Mouse (Mus musculus) heart, embryonic 16.5 days (tissue): ENCODE results near the gene Ddo. TPM values are rescaled to one million over a fixed set of nuclear protein-coding genes. Genes with fewer than 3 reads are reported as not detected.

Experiments used
- ATAC-seq: fragments of 200-750 bp; cut with Nextera tagmentation; replicated peaks from 2 replicates; pipeline ENCODE4 v1.8.0; 2017; ENCODE audit warnings: moderate number of reproducible peaks; ENCODE audit not compliant: insufficient read depth, low FRiP score; ENCODE audit errors: extremely low read depth
- H3K27ac ChIP-seq: fragments of 300-500 bp; sonication (generic); 2 replicates; pipeline ENCODE4 v1.5.1; 2014; ENCODE audit warnings: mild to moderate bottlenecking, low read length, control low read depth, moderate library complexity
- H3K27me3 ChIP-seq: fragments of 300-500 bp; sonication (generic); 2 replicates; pipeline ENCODE4 v1.6.1; 2014; ENCODE audit warnings: low read length, mixed read lengths; ENCODE audit not compliant: control insufficient read depth, insufficient read depth
- H3K36me3 ChIP-seq: fragments of 300-500 bp; sonication (generic); 2 replicates; pipeline ENCODE4 v1.6.1; 2014; ENCODE audit not compliant: control insufficient read depth, insufficient read depth
- H3K4me1 ChIP-seq: fragments of 300-500 bp; sonication (generic); 2 replicates; pipeline ENCODE4 v1.6.1; 2014; ENCODE audit warnings: low read length, mixed read lengths; ENCODE audit not compliant: control insufficient read depth, insufficient read depth
- H3K4me2 ChIP-seq: fragments of 300-500 bp; sonication (generic); 2 replicates; pipeline ENCODE4 v1.6.1; 2014; ENCODE audit warnings: low read depth, mild to moderate bottlenecking, control low read depth, low read length
- H3K4me3 ChIP-seq: fragments of 300-500 bp; sonication (generic); 2 replicates; pipeline ENCODE4 v1.5.1; 2014; ENCODE audit warnings: mild to moderate bottlenecking, control low read depth, low read length
- H3K9ac ChIP-seq: fragments of 300-500 bp; sonication (generic); 2 replicates; pipeline ENCODE4 v1.6.1; 2014; ENCODE audit warnings: low read length, control low read depth
- H3K9me3 ChIP-seq: fragments of 300-500 bp; sonication (generic); replicated peaks from 2 replicates; pipeline ENCODE4 v1.6.1; 2016; ENCODE audit warnings: low read length; ENCODE audit not compliant: control insufficient read depth
- WGBS: fragments of 180-500 bp; shearing (Covaris S2); extraction: QIAGEN DNeasy Blood & Tissue Kit; methylation state at CpG from one replicate; pipeline ENCODE4 v1.1.7; 2014; 5-methylcytosine and 5-hydroxymethylcytosine counted together
- polyA plus RNA-seq: library from polyadenylated mRNA; unstranded; fragments of >200 nt; fragmentation: Nextera tagmentation; extraction: Ambion mirVana; gene quantifications from 2 replicates; pipeline ENCODE4 v1.2.1, GENCODE M21; 2015

The Ddo gene
- polyA plus RNA-seq, 1 experiment from 2014 or later, result 27.3 TPM

- H3K27ac ChIP-seq, result no peak overlapping the region
- no peak overlapping the region for H3K4me2 ChIP-seq
- no peaks in the 10 kb centered on the region for H3K4me1 ChIP-seq
- H3K4me3 ChIP-seq, result no peak overlapping the region
- no peak for ATAC-seq
- H3K36me3 ChIP-seq, result peaks cover 3% of the 10 kb centered on the region
- H3K9me3 ChIP-seq, result no peaks in the 10 kb centered on the region
- no peaks in the 10 kb centered on the region for H3K27me3 ChIP-seq
- H3K9ac ChIP-seq, result no peak overlapping the region
- WGBS, result 64% methylated on average over 9 of the region's 9 CpGs
Observed at GRCm38 (mm10) chr10:40644456-40644855, 14.6 kb downstream of the Ddo start.

GRCm38 (mm10) chr10:40645346-40645745, 15.5 kb downstream of the Ddo start:
- Histone ChIP-seq H3K36me3 (peaks cover 3% of the 10 kb centered on the region), H3K27ac (no peak overlapping the region), H3K9ac (no peak overlapping the region), H3K9me3 (no peaks in the 10 kb centered on the region), H3K4me3 (no peak overlapping the region), H3K4me2 (no peak overlapping the region), H3K4me1 (no peaks in the 10 kb centered on the region), H3K27me3 (no peaks in the 10 kb centered on the region)
- 86% methylated on average over 1 of the region's 1 CpGs for WGBS
- no peak for ATAC-seq

DNA sequence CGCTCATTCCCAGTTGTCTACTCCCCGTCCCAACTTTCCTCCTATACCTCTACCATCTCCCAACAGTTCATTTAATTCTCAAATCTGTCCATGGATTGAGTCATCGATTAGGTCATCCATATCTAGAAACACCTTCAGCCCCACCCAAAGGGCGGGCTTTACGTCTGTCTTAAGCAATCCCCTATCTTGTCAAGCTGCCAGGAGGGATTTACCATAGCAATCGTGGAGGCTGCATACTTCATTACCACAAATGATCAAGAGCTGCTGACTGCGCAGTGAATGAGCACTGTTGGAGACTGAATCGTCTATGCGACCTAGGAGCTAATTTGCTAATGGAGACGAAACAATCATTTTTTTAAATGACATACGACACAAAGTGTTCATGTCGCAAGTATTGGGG, 19.0 kb downstream of the Ddo start:
- H3K4me1 ChIP-seq, result no peaks in the 10 kb centered on the region
- H3K27ac ChIP-seq, result no peak overlapping the region
- H3K9ac ChIP-seq, result no peak overlapping the region
- ATAC-seq, result no peak
- H3K4me2 ChIP-seq, result no peak overlapping the region
- 82% methylated on average over 12 of the region's 12 CpGs for WGBS
- H3K9me3 ChIP-seq, result no peaks in the 10 kb centered on the region
- no peak overlapping the region for H3K4me3 ChIP-seq
- no peaks in the 10 kb centered on the region for H3K27me3 ChIP-seq
- no peaks in the 10 kb centered on the region for H3K36me3 ChIP-seq

DNA sequence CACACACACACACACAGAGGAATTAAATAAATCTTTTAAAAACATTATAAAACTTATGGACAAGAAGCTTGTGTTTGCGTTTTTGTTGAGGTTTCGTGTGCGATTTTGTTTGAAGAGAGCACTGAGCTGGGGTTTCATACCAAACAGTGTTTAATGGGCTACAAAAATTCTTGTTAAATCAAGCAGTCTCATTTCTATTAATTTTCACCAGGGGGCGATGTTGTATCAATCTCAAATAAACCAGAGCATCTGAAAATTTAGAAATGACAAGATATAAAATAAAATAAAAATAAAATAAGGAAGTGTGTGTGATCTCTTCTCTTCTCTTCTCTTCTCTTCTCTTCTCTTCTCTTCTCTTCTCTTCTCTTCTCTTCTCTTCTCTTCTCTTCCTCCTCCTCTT, 19.8 kb downstream of the Ddo start:
- no peaks in the 10 kb centered on the region for H3K36me3 ChIP-seq
- no peak overlapping the region for H3K27ac ChIP-seq
- no peak for ATAC-seq
- no peaks in the 10 kb centered on the region for H3K4me1 ChIP-seq
- H3K27me3 ChIP-seq, result no peaks in the 10 kb centered on the region
- no peaks in the 10 kb centered on the region for H3K9me3 ChIP-seq
- no peak overlapping the region for H3K4me2 ChIP-seq
- WGBS, result 17% methylated on average over 4 of the region's 4 CpGs
- no peak overlapping the region for H3K4me3 ChIP-seq
- no peak overlapping the region for H3K9ac ChIP-seq

DNA sequence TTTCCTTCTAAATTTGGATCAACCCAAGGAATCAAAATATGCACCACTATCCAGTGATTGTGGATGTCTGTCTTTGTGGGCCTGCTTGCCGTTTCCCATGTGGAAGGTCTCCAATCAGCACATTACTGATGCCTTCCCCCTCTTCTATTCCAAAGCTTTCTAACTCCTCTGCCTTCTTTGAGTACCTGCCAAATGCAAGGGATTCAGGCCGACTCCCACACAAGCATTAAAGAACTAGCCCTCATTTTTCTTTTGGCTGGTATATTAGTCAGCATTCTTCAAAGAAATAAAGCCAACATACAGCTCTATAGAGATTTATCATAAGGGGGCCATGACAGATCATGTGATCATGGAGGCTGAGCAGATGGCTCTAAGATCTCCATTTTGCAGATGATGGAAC, 21.9 kb downstream of the Ddo start:
- ATAC-seq, result no peak
- 48% methylated on average over 2 of the region's 2 CpGs for WGBS

DNA sequence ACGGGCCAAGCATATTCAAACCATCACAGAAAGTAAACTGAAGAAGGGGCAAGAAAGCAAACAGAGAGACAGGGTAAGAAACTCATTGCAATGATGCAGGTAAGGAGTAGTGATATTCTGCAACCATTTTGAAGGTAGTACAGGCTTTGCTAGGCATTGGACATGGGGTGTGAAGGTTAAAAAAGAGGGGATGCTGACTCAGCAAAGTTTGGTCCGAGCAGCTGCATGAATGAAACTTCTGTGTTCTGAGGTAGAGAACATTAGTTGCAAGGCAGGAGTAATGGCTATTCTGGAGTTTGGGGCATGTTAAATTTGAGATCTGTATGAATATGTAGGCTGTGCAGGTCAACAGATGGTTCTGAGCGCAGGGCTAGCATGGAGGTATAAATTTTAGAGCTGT, 35.5 kb downstream of the Ddo start:
- Histone ChIP-seq H3K4me3 (no peak overlapping the region), H3K9me3 (no peaks in the 10 kb centered on the region), H3K27me3 (no peaks in the 10 kb centered on the region), H3K36me3 (no peaks in the 10 kb centered on the region), H3K4me1 (no peaks in the 10 kb centered on the region), H3K9ac (no peak overlapping the region), H3K4me2 (no peak overlapping the region), H3K27ac (no peak overlapping the region)
- 74% methylated on average over 3 of the region's 3 CpGs for WGBS
- no peak for ATAC-seq

More for the DNA sequence above, 21.9 kb downstream of the Ddo start:
- Histone ChIP-seq H3K27ac (no peak overlapping the region), H3K4me1 (no peaks in the 10 kb centered on the region), H3K9ac (no peak overlapping the region), H3K9me3 (no peaks in the 10 kb centered on the region), H3K4me3 (no peak overlapping the region), H3K36me3 (no peaks in the 10 kb centered on the region), H3K4me2 (no peak overlapping the region), H3K27me3 (no peaks in the 10 kb centered on the region)

DNA sequence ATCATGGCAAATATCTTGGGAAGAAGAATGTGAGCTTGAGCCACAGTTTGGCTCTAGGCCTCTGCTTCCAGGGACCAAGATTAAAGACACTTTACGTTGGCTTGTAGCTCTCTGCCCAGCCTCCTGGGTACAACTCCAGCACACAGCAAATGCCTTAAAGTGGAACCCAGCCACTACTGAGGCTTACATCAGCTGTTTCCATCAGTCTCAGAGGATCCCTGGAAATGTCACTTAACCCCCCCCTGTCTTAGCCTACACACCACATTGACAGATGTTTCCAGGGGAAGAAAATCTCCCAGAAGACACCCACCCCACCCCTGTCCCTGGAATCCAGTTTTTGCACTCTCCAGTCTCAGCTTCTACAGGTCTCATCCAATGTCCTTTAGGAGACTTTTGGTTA, 37.1 kb downstream of the Ddo start:
- H3K9ac ChIP-seq, result no peak overlapping the region
- no peak for ATAC-seq
- no peaks in the 10 kb centered on the region; the same call in 1 of the 2 replicates for H3K4me1 ChIP-seq
- 80% methylated on average over 1 of the region's 1 CpGs for WGBS
- no peak overlapping the region for H3K4me3 ChIP-seq
- no peak overlapping the region for H3K4me2 ChIP-seq
- H3K27ac ChIP-seq, result no peak overlapping the region
- H3K9me3 ChIP-seq, result no peaks in the 10 kb centered on the region
- no peaks in the 10 kb centered on the region for H3K27me3 ChIP-seq
- no peaks in the 10 kb centered on the region for H3K36me3 ChIP-seq

DNA sequence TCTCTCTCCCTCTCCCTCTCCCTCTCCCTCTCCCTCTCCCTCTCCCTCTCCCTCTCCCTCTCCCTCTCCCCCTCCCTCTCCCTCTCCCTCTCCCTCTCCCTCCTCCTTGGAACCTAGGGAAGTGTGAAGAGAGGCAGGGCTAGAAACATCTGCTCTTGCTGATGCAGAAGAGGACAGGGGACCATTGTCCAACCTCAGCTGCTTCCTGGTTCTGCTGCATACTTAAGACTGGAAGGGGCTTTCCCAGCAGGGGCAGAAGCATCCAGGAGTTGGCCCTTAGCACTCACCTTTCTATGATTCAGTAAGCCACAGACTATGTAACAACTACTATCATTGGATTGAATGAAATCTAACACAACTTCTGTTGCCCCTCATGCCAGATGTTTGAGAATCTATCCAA, 38.8 kb downstream of the Ddo start:
- no peak for ATAC-seq
- no peaks in the 10 kb centered on the region for H3K36me3 ChIP-seq
- no peaks in the 10 kb centered on the region for H3K9me3 ChIP-seq
- no peaks in the 10 kb centered on the region for H3K27me3 ChIP-seq
- H3K4me1 ChIP-seq, result no peaks in the 10 kb centered on the region; the same call in 1 of the 2 replicates
- no peak overlapping the region for H3K4me3 ChIP-seq
- H3K4me2 ChIP-seq, result no peak overlapping the region
- no peak overlapping the region for H3K9ac ChIP-seq
- no peak overlapping the region for H3K27ac ChIP-seq

DNA sequence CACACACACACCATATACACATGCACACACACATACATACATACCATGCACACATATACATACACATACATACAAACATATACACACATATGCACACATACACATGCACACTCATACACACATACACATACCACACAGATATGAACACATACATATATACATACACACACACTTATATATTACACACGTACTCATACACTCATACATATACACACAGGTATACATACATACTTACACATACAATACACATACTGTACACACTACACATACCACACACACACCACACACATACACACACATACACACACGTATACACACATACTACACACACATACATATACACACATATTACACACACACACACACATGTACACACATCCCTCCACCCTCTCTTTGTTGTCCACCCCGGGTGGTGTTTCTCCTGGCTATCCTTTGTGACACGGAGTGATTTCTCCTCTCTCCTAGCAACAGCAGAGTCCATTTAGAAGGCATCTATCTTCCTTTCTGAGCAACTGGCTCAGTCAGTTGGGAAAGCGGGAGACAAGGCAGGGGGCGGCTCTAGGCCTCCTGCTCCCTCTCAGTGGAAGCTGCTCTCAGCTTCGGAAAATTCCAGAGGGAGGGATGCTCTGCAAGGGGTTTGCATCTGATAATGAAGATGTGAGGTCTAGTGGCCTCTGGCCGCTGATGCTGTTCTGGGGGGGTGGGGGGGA, 42.9 kb downstream of the Ddo start:
- Histone ChIP-seq H3K4me3 (no peak overlapping the region), H3K9ac (no peak overlapping the region), H3K4me2 (no peak overlapping the region), H3K27me3 (no peaks in the 10 kb centered on the region; the same call in 1 of the 2 replicates), H3K9me3 (no peaks in the 10 kb centered on the region), H3K27ac (no peak overlapping the region), H3K36me3 (no peaks in the 10 kb centered on the region), H3K4me1 (no peaks in the 10 kb centered on the region; the same call in 1 of the 2 replicates)
- ATAC-seq, result no peak
- WGBS, result 54% methylated on average over 8 of the region's 8 CpGs
